Mouse (Mus musculus) stomach, postnatal 0 days (tissue): Measurements from ENCODE around the gene Zfp69.

Experiments used
- CTCF ChIP-seq: IDR thresholded peaks from 2 replicates; pipeline ENCODE4 v1.5.1; 2016; ENCODE audit warnings: antibody characterized with exemption, low read depth, mild to moderate bottlenecking, moderate library complexity
- EP300 ChIP-seq: optimal IDR thresholded peaks from 2 replicates; pipeline ENCODE3; 2016; ENCODE audit warnings: antibody characterized with exemption

GRCm38 (mm10) chr4:120971842-120972241 lies 20.3 kb upstream of the Zfp69 start:
- no peak for TF ChIP-seq CTCF
- no peak for TF ChIP-seq EP300
